ENCODE assay signal across 22 mouse cellular contexts in genomic region chr6:59028871-59029270, GRCm38 (mm10). TPM values are rescaled to one million over a fixed set of nuclear protein-coding genes. Genes with fewer than 3 reads are reported as not detected.
DNase-seq lines count a peak whose midpoint lies in the region; ATAC-seq and TF ChIP-seq lines count a peak whose summit lies in the region.
"Had no signal": no experiment of that assay in that cellular context is flagged by ENCODE, and none has a peak within 500 bp of the region (broad histone marks: within the 10 kb centered on the region; RNA-seq: fewer than 3 reads in every experiment).

No protein-coding gene starts in this region.

- POLR2A ChIA-PET in Patski (lab: Charles Lee), result interaction anchor here (0.6 kb wide), 1 partner anchor 16 kb away, joined by 3 read pairs; no protein-coding TSS in a partner anchor

- CTCF ChIA-PET in Patski (lab: Charles Lee), result no interaction called here

- in situ Hi-C loops in Patski (cut with MboI; ENCODE audit: low pct_unique_long_range_greater_than_20kb), result no loop called here

- no peak for TF ChIP-seq CTCF in Patski (IDR thresholded peaks at IDR 0.05)

- ATAC-seq in Patski, result peak; percentile 31
- peak; percentile 31 for ATAC-seq in granulocyte monocyte progenitor cell, adult 5-6 weeks (replicated peaks; ENCODE audit: poor library complexity, severe bottlenecking)
- ATAC-seq: CD4-positive, CD25-positive, alpha-beta regulatory T cell, adult 4 months; forebrain, embryonic 14.5 days; forebrain, embryonic 16.5 days had no signal

- DNase-seq in 3T3-L1 (ENCODE audit: low read depth, low spot score) (peak; percentile 27), Patski (ENCODE audit: low read depth, low spot score) (no peak)
- no peak for DNase-seq in layer of hippocampus, postnatal 14 days (ENCODE audit: low spot score in 2 of 2)
- no peak for DNase-seq in gastrocnemius, postnatal 4 days (ENCODE audit: low spot score in 2 of 2)
- DNase-seq in right cerebral cortex, postnatal 36 days (ENCODE audit: low spot score in 2 of 2), result no peak
- DNase-seq: adrenal gland, adult 8-10 months; adrenal gland, postnatal 14 days; adrenal gland, postnatal 36 days; B cell, adult 2 months; cerebellum, adult 11-12 months; cerebellum, adult 2 months; cerebellum, adult 9-10 months; cerebellum, postnatal 10 days; cerebellum, postnatal 25 days had no signal

- H3K27me3 ChIP-seq in Patski, result no peaks in the 10 kb centered on the region
- H3K27me3 ChIP-seq: CH12.LX; embryonic facial prominence, embryonic 12.5 days; forebrain, embryonic 12.5 days had no signal

RNA-seq across cellular contexts. Expression of gene Fam13a, which starts 4.5 kb away (rescaled TPM):
- 0.22 TPM for polyA plus RNA-seq in Patski (2021)
- 0.24 TPM in 1 of 2 replicates, not detected in the other for total RNA-seq in granulocyte monocyte progenitor cell, adult 5-6 weeks (2014; fragmentation: Nextera tagmentation)
- total RNA-seq in granulocyte monocyte progenitor cell, adult 5-6 weeks (2017), result not detected in 2 replicates
- 10 to 100 TPM; 17.3 to 17.7 TPM for total RNA-seq in layer of hippocampus, postnatal 14 days (2021)
- total RNA-seq in gastrocnemius, postnatal 4 days (2021), result 10 to 100 TPM; 11.9 to 13.2 TPM
- polyA plus RNA-seq: G1E had no signal

Comparison
In these comparisons a context has a peak if more than half of its experiments do, and no peak if none do; other contexts are left out.
1. RNA of gene Fam13a, which starts 4.5 kb away (total RNA-seq): 17.3 to 17.7 TPM in layer of hippocampus, postnatal 14 days and 11.9 to 13.2 TPM in gastrocnemius, postnatal 4 days; 0.24 TPM in granulocyte monocyte progenitor cell, adult 5-6 weeks; every median in the first group is over 10 times any median in the second.